Mouse (Mus musculus): Measurements from ENCODE around the gene Kyat1.
"Not testable (repeated sequence)": the region's sequence is repeated elsewhere in the genome, so short reads cannot be mapped to it uniquely, and the experiment has no call there.

DNA sequence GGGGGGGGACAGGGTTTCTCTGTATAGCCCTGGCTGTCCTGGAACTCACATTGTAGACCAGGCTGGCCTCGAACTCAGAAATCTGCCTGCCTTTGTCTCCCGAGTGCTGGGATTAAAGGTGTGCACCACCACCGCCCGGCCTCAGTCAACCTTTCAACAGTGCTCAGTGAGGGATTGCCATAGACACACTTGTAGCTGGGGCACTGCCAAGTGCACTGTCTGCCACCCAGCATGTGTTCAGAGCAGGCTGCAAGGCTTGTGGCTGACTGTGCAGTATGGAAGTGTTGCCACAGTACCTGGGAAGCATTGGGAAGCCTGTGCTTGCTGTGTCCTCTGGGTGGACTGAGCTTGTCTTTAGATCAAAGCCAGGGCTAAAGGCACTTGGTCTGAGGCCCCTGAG, 65.6 kb downstream of the Kyat1 start:
- not testable (repeated sequence) for TF ChIP-seq CTCF (conservative IDR thresholded peaks at IDR 0.05; ENCODE audit: low read length); POU5F1 (IDR thresholded peaks at IDR 0.05; ENCODE audit: borderline replicate concordance, low read length); NANOG (IDR thresholded peaks at IDR 0.05; ENCODE audit: borderline replicate concordance, low read length)

Measured in E14TG2a.4 (cell line).